Mouse (Mus musculus): ENCODE data around the gene C1qtnf7.

DNA sequence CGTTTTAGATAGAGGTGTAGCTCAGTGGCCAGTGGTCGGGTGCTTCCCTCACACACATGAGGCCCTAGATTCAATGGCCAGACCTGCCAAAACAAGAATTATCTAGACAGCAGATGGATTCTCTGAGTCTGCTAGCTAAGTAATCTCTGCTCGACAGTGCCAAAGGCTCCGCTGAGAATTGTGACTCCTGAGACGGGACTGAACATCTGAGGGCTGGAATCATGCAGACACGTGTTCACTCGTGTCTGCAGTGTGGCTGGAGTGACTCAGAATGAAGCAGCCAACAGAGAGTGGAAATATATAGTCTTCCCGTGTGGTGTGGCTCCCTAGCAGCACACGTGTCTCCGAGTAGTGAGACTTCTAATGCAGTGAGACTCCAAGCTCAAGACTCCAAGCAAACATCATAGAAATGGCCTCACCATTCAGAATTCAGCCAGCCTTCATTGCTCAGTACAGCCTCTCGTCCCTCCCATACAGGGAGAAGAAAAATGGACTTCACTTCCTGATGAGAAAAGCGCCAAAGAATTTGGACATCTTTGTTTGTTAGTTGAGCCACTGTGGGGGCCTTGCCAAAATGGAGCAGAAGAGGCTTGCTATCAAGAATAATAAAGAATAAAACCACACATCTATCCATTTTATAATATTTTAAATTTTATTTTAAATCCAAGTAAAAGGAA, 131.9 kb downstream of the C1qtnf7 start:
- TF ChIP-seq NELFE (IDR thresholded peaks at IDR 0.05; ENCODE audit: low read depth, low read length) (no peak), MAZ (IDR thresholded peaks at IDR 0.05; ENCODE audit: low read depth, low read length) (no peak), ZMIZ1 (IDR thresholded peaks at IDR 0.05; ENCODE audit: low read depth, low read length) (no peak), E2F4 (IDR thresholded peaks at IDR 0.05; ENCODE audit: borderline replicate concordance, low read depth, low read length) (no peak), EP300 (IDR thresholded peaks at IDR 0.05; ENCODE audit: low read depth in 1 of 2, low read length in 2 of 2) (no peak), SMC3 (IDR thresholded peaks at IDR 0.05; ENCODE audit: low read depth, low read length) (no peak), CTCF (IDR thresholded peaks at IDR 0.05 in 2 of 3, conservative IDR thresholded peaks at IDR 0.05 in 1 of 3; ENCODE audit: control insufficient read depth in 1 of 3, insufficient read depth in 1 of 3, low read depth in 2 of 3, low read length in 3 of 3, poor library complexity in 1 of 3, severe bottlenecking in 1 of 3) (no peak), TBP (IDR thresholded peaks at IDR 0.05; ENCODE audit: low read depth, low read length) (no peak), ELF1 (IDR thresholded peaks at IDR 0.05; ENCODE audit: low read depth, low read length) (no peak), TCF12 (IDR thresholded peaks at IDR 0.05; ENCODE audit: low read depth, low read length) (no peak), ETS1 (IDR thresholded peaks at IDR 0.05; ENCODE audit: low read depth, low read length) (no peak), USF2 (IDR thresholded peaks at IDR 0.05; ENCODE audit: borderline replicate concordance in 1 of 2, insufficient read depth in 1 of 2, low read depth in 1 of 2, low read length in 2 of 2) (no peak)

All from MEL (cell line).